Mouse (Mus musculus) liver, embryonic 12.5 days (tissue): ENCODE data around the gene Nars2. TPM values are rescaled to one million over a fixed set of nuclear protein-coding genes. Genes with fewer than 3 reads are reported as not detected.

Experiments
- ATAC-seq: fragments of 200-750 bp; cut with Nextera tagmentation; 2 replicates; pipeline ENCODE4 v1.8.0; 2017; ENCODE audit warnings: moderate number of reproducible peaks, mild to moderate bottlenecking, moderate library complexity
- H3K27ac ChIP-seq: fragments of 300-500 bp; sonication (generic); 2 replicates; pipeline ENCODE4 v1.5.1; 2016; ENCODE audit warnings: mild to moderate bottlenecking
- H3K27me3 ChIP-seq: fragments of 300-500 bp; sonication (generic); replicated peaks from 2 replicates; pipeline ENCODE4 v1.6.1; 2016; ENCODE audit warnings: mild to moderate bottlenecking, moderate library complexity
- H3K36me3 ChIP-seq: fragments of 300-500 bp; sonication (generic); 2 replicates; pipeline ENCODE4 v1.6.1; 2016; ENCODE audit warnings: mild to moderate bottlenecking, moderate library complexity
- H3K4me1 ChIP-seq: fragments of 300-500 bp; sonication (generic); 2 replicates; pipeline ENCODE4 v1.6.1; 2016
- H3K4me2 ChIP-seq: fragments of 300-500 bp; sonication (generic); 2 replicates; pipeline ENCODE4 v1.6.1; 2016; ENCODE audit warnings: mild to moderate bottlenecking, moderate library complexity
- H3K4me3 ChIP-seq: fragments of 300-500 bp; sonication (generic); 2 replicates; pipeline ENCODE4 v1.5.1; 2016; ENCODE audit warnings: mild to moderate bottlenecking, moderate library complexity
- H3K9ac ChIP-seq: fragments of 300-500 bp; sonication (generic); 2 replicates; pipeline ENCODE4 v1.6.1; 2016; ENCODE audit warnings: mild to moderate bottlenecking, moderate library complexity
- H3K9me3 ChIP-seq: fragments of 300-500 bp; sonication (generic); replicated peaks from 2 replicates; pipeline ENCODE4 v1.6.1; 2016; ENCODE audit warnings: mild to moderate bottlenecking, moderate library complexity
- WGBS: fragments of 180-500 bp; shearing (Covaris S2); methylation state at CpG from one replicate; pipeline ENCODE4 v1.1.7; 2016; ENCODE audit not compliant: insufficient replicate concordance; 5-methylcytosine and 5-hydroxymethylcytosine counted together
- polyA plus RNA-seq: library from polyadenylated mRNA; unstranded; fragments of >200 nt; fragmentation: Nextera tagmentation; extraction: Ambion mirVana; gene quantifications from 2 replicates; pipeline ENCODE4 v1.2.1, GENCODE M21; 2016

Gene Nars2
- polyA plus RNA-seq, 1 experiment from 2014 or later, result 21.8 TPM

DNA sequence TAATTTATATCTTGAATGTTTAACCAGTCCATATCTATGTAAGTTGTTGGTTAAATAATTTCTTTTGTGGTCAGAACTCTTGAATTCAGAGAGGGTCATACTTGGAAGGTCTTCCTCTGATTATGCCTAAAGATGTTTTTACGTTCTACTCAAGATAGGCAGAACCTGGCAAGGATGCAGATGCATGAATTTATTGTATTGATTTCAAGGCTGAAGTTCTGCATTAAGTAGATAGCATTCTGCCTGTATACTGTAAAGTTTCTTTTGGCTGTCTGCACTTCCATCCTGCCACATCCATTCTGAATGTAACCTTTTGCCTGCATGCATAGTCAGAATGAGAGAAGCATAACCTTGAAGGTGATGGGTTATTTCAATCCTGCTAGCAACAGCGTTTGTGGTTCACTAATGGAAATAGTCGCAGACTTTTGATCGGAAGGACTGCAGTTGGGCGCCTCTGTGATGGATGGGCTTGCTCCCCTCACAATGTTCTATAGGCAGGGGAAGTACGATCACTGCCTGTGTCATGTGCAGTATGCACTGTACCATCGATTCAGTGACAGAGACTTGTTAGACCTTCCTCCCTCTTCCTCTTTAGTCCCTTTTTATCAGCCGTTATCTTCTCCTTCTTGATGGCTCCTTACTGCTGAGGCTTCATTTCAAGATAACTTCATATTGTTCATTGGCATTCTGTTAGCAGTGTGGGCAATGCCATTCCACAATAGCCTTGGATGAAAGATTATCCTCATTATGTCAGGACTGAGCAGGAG lies 21.0 kb downstream of the Nars2 start:
- H3K4me3 ChIP-seq, result no peak overlapping the region
- peak; percentile 56 for ATAC-seq
- H3K4me1 ChIP-seq, result peaks cover 44% of the 10 kb centered on the region
- H3K27me3 ChIP-seq, result no peaks in the 10 kb centered on the region
- H3K36me3 ChIP-seq, result peaks cover 36% of the 10 kb centered on the region
- H3K9ac ChIP-seq, result 0 out of 2 replicates have a peak overlapping the region, but pooled peaks have one; percentile 9
- no peaks in the 10 kb centered on the region for H3K9me3 ChIP-seq
- H3K4me2 ChIP-seq, result peak overlapping the region; percentile 24; the same call in 1 of the 2 replicates
- 32% methylated on average over 8 of the region's 8 CpGs for WGBS
- peak overlapping the region; percentile 0; the same call in 1 of the 2 replicates for H3K27ac ChIP-seq

DNA sequence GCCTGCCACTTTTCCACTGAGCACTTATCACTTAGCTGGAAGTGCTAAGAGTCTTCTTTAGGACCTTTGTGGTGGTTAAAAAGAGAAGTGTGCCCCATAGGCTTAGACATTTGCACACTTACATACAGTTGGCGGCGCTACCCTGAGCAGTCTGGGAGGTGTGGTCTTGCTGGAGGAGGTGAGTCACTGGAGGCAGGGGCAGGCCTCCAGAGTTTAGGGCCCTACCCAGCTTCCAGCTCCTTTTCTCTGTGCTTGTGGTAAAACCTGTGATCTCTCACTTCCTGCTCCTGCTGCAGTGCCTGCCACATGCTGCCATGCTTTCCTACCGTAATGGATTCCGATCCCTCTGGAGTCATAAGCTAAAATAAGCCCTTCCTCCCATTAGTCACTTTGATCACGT lies 24.6 kb downstream of the Nars2 start:
- H3K4me1 ChIP-seq, result peaks cover 24% of the 10 kb centered on the region
- 84% methylated on average over 5 of the region's 5 CpGs for WGBS
- no peak overlapping the region for H3K27ac ChIP-seq

DNA sequence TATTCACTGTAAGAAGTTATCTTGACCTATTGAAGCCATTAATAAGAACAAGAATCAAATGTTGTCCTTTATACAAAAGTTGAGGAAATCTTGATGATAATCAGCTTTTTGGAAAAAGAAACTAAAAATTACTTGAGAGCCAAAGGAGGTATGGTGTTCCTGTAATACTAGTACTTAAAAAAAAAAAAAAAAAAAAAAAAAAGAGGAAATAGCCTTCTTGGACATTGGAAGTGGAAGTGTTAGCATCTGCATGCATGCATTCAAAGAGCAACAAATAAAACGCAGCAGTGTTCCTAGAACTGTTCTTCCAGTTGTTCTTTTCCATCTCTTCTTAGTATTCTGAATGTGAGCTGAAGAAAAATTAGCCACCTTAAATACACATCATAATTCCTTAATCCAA lies 25.9 kb downstream of the Nars2 start:
- no peak for ATAC-seq
- no peak overlapping the region for H3K9ac ChIP-seq
- 61% methylated on average over 1 of the region's 1 CpGs for WGBS

More for the DNA sequence above, 24.6 kb downstream of the Nars2 start:
- Histone ChIP-seq H3K27me3 (no peaks in the 10 kb centered on the region), H3K36me3 (peaks cover 36% of the 10 kb centered on the region), H3K4me3 (no peak overlapping the region), H3K4me2 (no peak overlapping the region), H3K9me3 (no peaks in the 10 kb centered on the region), H3K9ac (no peak overlapping the region)
- ATAC-seq, result no peak

DNA sequence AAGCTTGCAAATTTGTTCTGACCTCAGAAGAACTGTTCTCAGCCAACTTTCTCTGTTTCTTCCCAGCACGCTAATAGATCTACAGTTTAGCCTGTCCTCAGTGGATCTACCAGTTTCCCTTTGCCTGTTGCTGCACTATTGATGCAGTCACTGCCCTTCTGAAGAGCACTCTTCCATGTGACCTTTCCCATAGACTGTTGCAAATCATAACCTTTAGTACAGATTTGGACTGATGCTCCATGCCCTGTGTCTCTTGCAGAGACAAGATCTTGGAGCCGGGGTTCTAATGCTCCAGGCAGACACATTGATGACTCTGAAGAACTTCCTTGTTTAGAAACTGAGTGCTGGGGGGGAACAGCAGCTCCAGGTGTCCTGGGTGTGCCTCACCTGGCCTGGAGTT lies 30.1 kb downstream of the Nars2 start:
- H3K27ac ChIP-seq, result no peak overlapping the region
- 0 out of 2 replicates have a peak, but pooled peaks cover 9% of the 10 kb centered on the region for H3K4me1 ChIP-seq
- H3K27me3 ChIP-seq, result no peaks in the 10 kb centered on the region
- H3K9me3 ChIP-seq, result no peaks in the 10 kb centered on the region
- H3K9ac ChIP-seq, result no peak overlapping the region
- H3K4me3 ChIP-seq, result no peak overlapping the region
- no peak overlapping the region for H3K4me2 ChIP-seq
- no peak for ATAC-seq
- 79% methylated on average over 2 of the region's 2 CpGs for WGBS
- peaks cover 17% of the 10 kb centered on the region for H3K36me3 ChIP-seq

More for the DNA sequence above, 25.9 kb downstream of the Nars2 start:
- no peak overlapping the region for H3K4me3 ChIP-seq
- peaks cover 12% of the 10 kb centered on the region for H3K4me1 ChIP-seq
- H3K36me3 ChIP-seq, result peaks cover 36% of the 10 kb centered on the region
- H3K27ac ChIP-seq, result no peak overlapping the region
- no peaks in the 10 kb centered on the region for H3K27me3 ChIP-seq
- no peak overlapping the region for H3K4me2 ChIP-seq
- no peaks in the 10 kb centered on the region for H3K9me3 ChIP-seq

DNA sequence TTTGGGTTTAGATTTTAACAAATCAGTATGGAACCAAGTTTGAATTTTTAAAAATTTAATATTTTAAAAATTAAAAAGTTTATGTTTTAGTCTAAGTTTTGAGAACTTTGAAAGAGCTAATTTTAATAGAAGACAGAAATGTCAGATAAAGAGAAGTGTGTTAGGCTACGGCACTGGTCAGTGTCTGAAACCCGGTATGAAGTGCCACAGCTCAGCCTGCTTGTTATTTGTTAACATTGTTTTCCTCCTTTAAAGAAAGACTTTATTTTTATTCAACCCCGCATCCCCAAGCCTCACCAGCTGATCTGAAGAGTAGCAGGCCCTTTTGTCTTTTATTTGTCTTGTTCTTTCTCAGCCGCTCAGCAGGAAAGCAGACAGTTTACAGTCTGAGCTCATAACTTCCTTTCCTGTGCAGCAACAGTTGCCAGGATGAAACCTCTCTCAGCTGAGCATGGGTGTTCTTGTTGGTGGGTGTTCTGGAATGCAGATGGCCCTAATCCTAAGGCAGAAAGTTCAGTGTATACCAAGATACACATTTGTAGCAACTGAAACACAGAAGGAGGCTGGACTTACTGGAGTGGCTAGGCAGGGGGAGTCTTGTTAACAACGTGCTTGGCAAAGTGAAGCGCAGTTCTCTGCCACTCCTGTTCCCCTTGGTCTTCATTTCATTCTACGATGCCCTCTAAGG lies 32.5 kb downstream of the Nars2 start:
- Histone ChIP-seq H3K36me3 (peaks cover 12% of the 10 kb centered on the region), H3K4me2 (no peak overlapping the region), H3K4me3 (no peak overlapping the region), H3K27ac (no peak overlapping the region), H3K27me3 (no peaks in the 10 kb centered on the region), H3K9ac (no peak overlapping the region), H3K9me3 (no peaks in the 10 kb centered on the region), H3K4me1 (0 out of 2 replicates have a peak, but pooled peaks cover 13% of the 10 kb centered on the region)
- WGBS, result 71% methylated on average over 7 of the region's 7 CpGs
- no peak for ATAC-seq

DNA sequence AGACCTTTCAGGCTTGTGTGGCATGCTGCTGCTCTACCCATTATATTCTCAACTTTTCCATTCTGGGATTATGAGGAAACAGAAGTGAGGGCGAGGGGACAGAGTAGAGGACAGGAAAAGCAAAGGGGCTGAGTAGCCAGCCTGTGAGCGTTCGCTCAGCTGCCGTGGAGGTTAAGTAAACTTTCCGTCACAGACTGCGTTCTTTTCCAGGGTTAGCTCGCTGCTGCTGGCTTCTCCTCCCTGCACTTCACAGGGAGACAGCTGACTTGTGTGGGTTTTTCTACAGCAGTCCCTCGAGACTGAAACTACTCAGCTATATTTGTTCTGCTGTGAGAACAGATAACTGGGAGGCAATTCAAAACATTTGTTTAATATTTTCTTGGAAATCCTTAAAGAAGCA lies 34.5 kb downstream of the Nars2 start:
- H3K9ac ChIP-seq, result no peak overlapping the region
- 52% methylated on average over 8 of the region's 8 CpGs for WGBS
- no peaks in the 10 kb centered on the region for H3K27me3 ChIP-seq
- H3K4me3 ChIP-seq, result no peak overlapping the region
- 0 out of 2 replicates have a peak, but pooled peaks have one; percentile 13 for ATAC-seq
- 0 out of 2 replicates have a peak overlapping the region, but pooled peaks have one; percentile 11 for H3K27ac ChIP-seq
- H3K36me3 ChIP-seq, result peaks cover 10% of the 10 kb centered on the region; the same call in 1 of the 2 replicates
- H3K4me2 ChIP-seq, result no peak overlapping the region
- 0 out of 2 replicates have a peak, but pooled peaks cover 13% of the 10 kb centered on the region for H3K4me1 ChIP-seq
- H3K9me3 ChIP-seq, result no peaks in the 10 kb centered on the region

DNA sequence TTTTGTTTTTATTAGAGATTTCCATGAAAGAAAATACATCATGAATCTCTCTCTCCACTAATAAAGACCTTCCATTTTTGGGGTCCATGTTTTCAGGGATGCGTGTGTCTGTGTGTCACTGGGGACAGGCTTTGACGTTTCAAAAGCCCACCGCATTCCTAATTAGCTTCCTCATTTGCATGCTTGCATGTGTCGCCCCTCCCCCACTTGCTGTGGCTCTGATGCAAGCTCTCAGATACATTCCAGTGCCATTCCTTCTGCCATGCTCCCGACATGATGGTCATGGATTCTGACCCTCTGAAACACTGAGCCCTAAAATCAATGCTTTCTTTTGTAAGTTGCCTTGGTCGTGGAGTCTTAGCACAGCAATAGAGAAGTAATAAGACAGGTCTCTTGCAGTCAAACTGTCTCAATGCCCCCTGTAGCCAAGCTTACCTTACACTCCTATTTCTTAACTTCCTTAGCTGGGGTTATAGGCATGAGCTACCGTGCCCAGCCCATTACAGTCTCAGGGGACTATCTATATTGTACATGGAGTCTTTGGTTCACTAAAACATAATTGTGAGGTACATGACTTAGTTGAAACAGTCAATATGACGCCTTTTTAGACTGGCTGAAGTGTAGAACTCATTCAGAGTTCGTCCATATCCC lies 35.6 kb downstream of the Nars2 start:
- no peaks in the 10 kb centered on the region for H3K27me3 ChIP-seq
- H3K4me3 ChIP-seq, result no peak overlapping the region
- 55% methylated on average over 9 of the region's 9 CpGs for WGBS

DNA sequence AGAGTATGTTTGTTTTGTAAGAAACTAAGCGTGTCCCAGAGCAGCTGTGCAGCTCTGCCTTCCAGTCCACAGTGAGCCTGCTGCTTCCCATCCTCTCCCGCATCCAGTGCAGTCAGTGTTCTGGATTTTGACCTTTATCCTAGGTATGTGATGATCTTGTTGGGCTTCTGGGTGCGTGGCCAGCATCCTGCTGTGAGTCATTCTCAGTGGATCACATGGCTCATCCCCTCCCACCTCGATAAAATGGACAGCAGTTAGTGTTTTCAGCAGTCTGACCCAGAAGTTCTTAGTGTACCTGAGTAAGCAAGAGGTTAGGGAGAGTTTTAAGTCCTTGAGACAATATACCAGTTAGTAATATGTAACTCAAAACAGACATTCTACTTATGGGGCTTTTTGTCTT lies 36.4 kb downstream of the Nars2 start:
- no peaks in the 10 kb centered on the region for H3K27me3 ChIP-seq
- no peak overlapping the region for H3K4me3 ChIP-seq
- no peak for ATAC-seq
- no peak overlapping the region for H3K4me2 ChIP-seq
- 71% methylated on average over 4 of the region's 4 CpGs for WGBS
- H3K4me1 ChIP-seq, result 0 out of 2 replicates have a peak, but pooled peaks cover 13% of the 10 kb centered on the region
- H3K9ac ChIP-seq, result no peak overlapping the region
- peaks cover 8% of the 10 kb centered on the region; the same call in 1 of the 2 replicates for H3K36me3 ChIP-seq
- H3K9me3 ChIP-seq, result no peaks in the 10 kb centered on the region
- no peak overlapping the region for H3K27ac ChIP-seq

More for the DNA sequence above, 35.6 kb downstream of the Nars2 start:
- Histone ChIP-seq H3K4me1 (0 out of 2 replicates have a peak, but pooled peaks cover 13% of the 10 kb centered on the region), H3K27ac (no peak overlapping the region), H3K4me2 (no peak overlapping the region), H3K9ac (no peak overlapping the region), H3K9me3 (no peaks in the 10 kb centered on the region), H3K36me3 (peaks cover 10% of the 10 kb centered on the region; the same call in 1 of the 2 replicates)
- ATAC-seq, result no peak

DNA sequence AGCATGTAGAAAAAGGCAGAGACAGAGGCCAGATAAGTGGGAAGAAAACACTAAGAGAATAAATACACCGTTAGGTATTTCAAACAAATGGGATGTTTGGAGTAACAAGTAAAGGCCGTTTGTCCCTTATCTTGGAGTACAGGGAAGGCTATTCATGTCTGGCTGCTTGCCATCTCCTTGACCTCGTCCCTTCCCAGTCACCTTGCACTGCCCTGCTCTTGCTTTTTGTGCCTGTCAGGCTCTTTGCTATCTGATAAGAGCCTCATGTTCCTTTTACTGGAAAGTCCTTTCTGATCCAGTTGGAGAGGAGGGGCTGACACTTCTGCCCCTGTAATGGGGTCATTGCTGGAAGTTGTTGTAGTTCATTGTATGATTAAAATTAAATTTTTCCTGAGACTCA lies 61.7 kb downstream of the Nars2 start:
- ATAC-seq, result no peak
- H3K4me3 ChIP-seq, result no peak overlapping the region
- no peaks in the 10 kb centered on the region for H3K4me1 ChIP-seq
- 0 out of 2 replicates have a peak, but pooled peaks cover 12% of the 10 kb centered on the region for H3K9me3 ChIP-seq
- no peak overlapping the region for H3K4me2 ChIP-seq
- H3K36me3 ChIP-seq, result peaks cover 23% of the 10 kb centered on the region
- H3K27me3 ChIP-seq, result no peaks in the 10 kb centered on the region
- WGBS, result 27% methylated on average over 3 of the region's 3 CpGs
- no peak overlapping the region for H3K27ac ChIP-seq
- no peak overlapping the region for H3K9ac ChIP-seq

DNA sequence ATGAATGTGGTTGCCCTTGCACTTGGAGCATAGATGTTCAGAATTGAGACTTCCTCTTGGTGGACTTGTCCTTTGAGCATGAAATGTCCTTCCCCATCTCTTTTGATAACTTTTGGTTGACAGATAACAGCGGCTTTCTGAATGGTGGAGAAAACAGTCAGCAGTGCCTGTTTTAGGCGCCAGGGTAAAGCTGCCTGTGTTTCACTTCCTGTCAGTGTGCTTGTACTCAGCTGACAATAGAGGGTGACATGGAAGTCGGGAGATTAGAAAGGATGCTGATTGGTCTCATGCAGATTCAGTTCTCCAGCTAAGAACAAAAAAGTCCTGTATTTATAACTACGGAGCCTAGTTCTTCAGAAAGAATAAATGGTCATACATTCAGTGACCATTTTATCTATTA lies 66.7 kb downstream of the Nars2 start:
- Histone ChIP-seq H3K36me3 (peaks cover 20% of the 10 kb centered on the region), H3K4me1 (peaks cover 4% of the 10 kb centered on the region), H3K27me3 (no peaks in the 10 kb centered on the region), H3K9ac (no peak overlapping the region), H3K4me3 (no peak overlapping the region), H3K27ac (no peak overlapping the region), H3K9me3 (0 out of 2 replicates have a peak, but pooled peaks cover 12% of the 10 kb centered on the region), H3K4me2 (no peak overlapping the region)
- 37% methylated on average over 4 of the region's 4 CpGs for WGBS
- ATAC-seq, result no peak

DNA sequence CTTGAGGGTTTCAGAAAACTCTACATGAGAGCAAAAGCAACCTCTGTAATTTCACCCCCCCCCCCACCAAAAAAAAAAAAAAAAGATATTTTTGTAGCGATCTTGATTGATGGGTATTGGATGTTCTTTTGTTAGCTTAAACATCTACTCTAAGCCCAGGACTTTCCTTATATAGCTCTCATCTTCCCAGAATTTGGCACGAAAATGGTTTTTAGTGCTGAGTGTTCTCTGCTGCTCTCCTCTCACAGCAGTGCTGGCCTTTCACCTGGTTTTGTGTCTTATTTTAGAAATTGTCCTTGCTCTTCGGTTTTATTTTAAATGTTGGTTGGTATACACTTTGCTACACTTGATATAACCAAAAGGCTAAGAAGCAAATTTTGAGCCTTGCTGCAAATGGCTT lies 67.1 kb downstream of the Nars2 start:
- H3K4me1 ChIP-seq, result peaks cover 4% of the 10 kb centered on the region
- no peak for ATAC-seq
- no peaks in the 10 kb centered on the region for H3K27me3 ChIP-seq
- H3K27ac ChIP-seq, result no peak overlapping the region
- no peak overlapping the region for H3K9ac ChIP-seq
- WGBS, result 70% methylated on average over 3 of the region's 3 CpGs
- no peak overlapping the region for H3K4me2 ChIP-seq
- H3K36me3 ChIP-seq, result peaks cover 20% of the 10 kb centered on the region
- no peak overlapping the region for H3K4me3 ChIP-seq
- 0 out of 2 replicates have a peak, but pooled peaks cover 12% of the 10 kb centered on the region for H3K9me3 ChIP-seq
